Mouse (Mus musculus): ENCODE results near the gene Igfbp6. TPM values are rescaled to one million over a fixed set of nuclear protein-coding genes. Genes with fewer than 3 reads are reported as not detected.
"Not testable (repeated sequence)": the region's sequence is repeated elsewhere in the genome, so short reads cannot be mapped to it uniquely, and the experiment has no call there.

The Igfbp6 gene
- polyA plus RNA-seq, 1 experiment from 2014 or later, result 2.6 TPM

GRCm38 (mm10) chr15:102147674-102148402 lies 3.7 kb downstream of the Igfbp6 start:
- no peaks in the 10 kb centered on the region for H3K36me3 ChIP-seq (replicated peaks)
- no peak overlapping the region for H3K4me3 ChIP-seq
- ATAC-seq (replicated peaks), result no peak
- peaks cover 8% of the 10 kb centered on the region; the same call in 1 of the 2 replicates for H3K4me1 ChIP-seq
- H3K4me2 ChIP-seq, result no peak overlapping the region
- no peak overlapping the region for H3K27ac ChIP-seq
- H3K27me3 ChIP-seq (replicated peaks), result peaks cover 27% of the 10 kb centered on the region
- 71% methylated on average over 16 of the region's 16 CpGs for WGBS
- no peak overlapping the region for H3K9ac ChIP-seq
- H3K9me3 ChIP-seq, result no peaks in the 10 kb centered on the region

GRCm38 (mm10) chr15:102149561-102149960 lies 5.4 kb downstream of the Igfbp6 start:
- Histone ChIP-seq H3K27ac (no peak overlapping the region), H3K4me3 (no peak overlapping the region), H3K4me1 (peaks cover 3% of the 10 kb centered on the region; the same call in 1 of the 2 replicates), H3K27me3 (replicated peaks) (peaks cover 14% of the 10 kb centered on the region), H3K36me3 (replicated peaks) (no peaks in the 10 kb centered on the region), H3K9me3 (no peaks in the 10 kb centered on the region), H3K4me2 (no peak overlapping the region), H3K9ac (no peak overlapping the region)
- WGBS, result 53% methylated on average over 4 of the region's 4 CpGs
- no peak for ATAC-seq (replicated peaks)

GRCm38 (mm10) chr15:102150301-102151135 lies 6.4 kb downstream of the Igfbp6 start, which contains the start of gene Soat2:
Gene Soat2 (plus strand): TSS chr15:102150526.
- no peak within 1 kb of the TSS for H3K9ac ChIP-seq
- H3K36me3 ChIP-seq (replicated peaks), result no peaks in the 10 kb centered on the region
- H3K4me2 ChIP-seq, result no peak within 1 kb of the TSS
- no peaks in the 10 kb centered on the region for H3K4me1 ChIP-seq
- H3K4me3 ChIP-seq, result no peak within 1 kb of the TSS
- 63% methylated on average over 20 of the region's 20 CpGs for WGBS
- H3K27me3 ChIP-seq (replicated peaks), result peaks cover 5% of the 10 kb centered on the region
- H3K27ac ChIP-seq, result no peak within 1 kb of the TSS
- ATAC-seq (replicated peaks), result no peak
- H3K9me3 ChIP-seq, result no peaks in the 10 kb centered on the region

GRCm38 (mm10) chr15:102152646-102153045 lies 8.5 kb downstream of the Igfbp6 start:
- ATAC-seq (replicated peaks), result no peak
- Histone ChIP-seq H3K36me3 (replicated peaks) (no peaks in the 10 kb centered on the region), H3K27me3 (replicated peaks) (no peaks in the 10 kb centered on the region), H3K4me2 (no peak overlapping the region), H3K9me3 (no peaks in the 10 kb centered on the region), H3K27ac (no peak overlapping the region), H3K4me1 (peaks cover 9% of the 10 kb centered on the region; the same call in 1 of the 2 replicates), H3K9ac (no peak overlapping the region), H3K4me3 (no peak overlapping the region)
- WGBS, result 32% methylated on average over 4 of the region's 4 CpGs

- H3K27me3 ChIP-seq (replicated peaks); H3K9ac ChIP-seq; ATAC-seq (replicated peaks); H3K9me3 ChIP-seq; H3K27ac ChIP-seq; H3K4me2 ChIP-seq; H3K4me3 ChIP-seq; H3K36me3 ChIP-seq (replicated peaks): not testable (repeated sequence)
- H3K4me1 ChIP-seq, result peaks cover 11% of the 10 kb centered on the region; the same call in 1 of the 2 replicates
- WGBS, result 88% methylated on average over 6 of the region's 6 CpGs
These were observed 10.8 kb downstream of the Igfbp6 start for GRCm38 (mm10) chr15:102155006-102155405.

- no peak overlapping the region for H3K4me2 ChIP-seq
- 25% methylated on average over 20 of the region's 20 CpGs for WGBS
- H3K27ac ChIP-seq, result peak overlapping the region; percentile 47
These were observed 12.7 kb downstream of the Igfbp6 start for GRCm38 (mm10) chr15:102156836-102157235.

GRCm38 (mm10) chr15:102160415-102161060 lies 16.4 kb downstream of the Igfbp6 start:
- ATAC-seq (replicated peaks), result no peak
- H3K4me3 ChIP-seq, result no peak overlapping the region
- no peak overlapping the region for H3K4me2 ChIP-seq

More at GRCm38 (mm10) chr15:102156836-102157235, 12.7 kb downstream of the Igfbp6 start:
- Histone ChIP-seq H3K9me3 (no peaks in the 10 kb centered on the region), H3K4me1 (peaks cover 11% of the 10 kb centered on the region; the same call in 1 of the 2 replicates), H3K27me3 (replicated peaks) (no peaks in the 10 kb centered on the region), H3K36me3 (replicated peaks) (no peaks in the 10 kb centered on the region), H3K9ac (no peak overlapping the region), H3K4me3 (no peak overlapping the region)
- peak; percentile 79 for ATAC-seq (replicated peaks)

GRCm38 (mm10) chr15:102163900-102164693 lies 19.9 kb downstream of the Igfbp6 start:
- no peak for ATAC-seq (replicated peaks)
- no peak overlapping the region for H3K9ac ChIP-seq
- WGBS, result 61% methylated on average over 3 of the region's 3 CpGs

More at GRCm38 (mm10) chr15:102160415-102161060, 16.4 kb downstream of the Igfbp6 start:
- Histone ChIP-seq H3K36me3 (replicated peaks) (no peaks in the 10 kb centered on the region), H3K27ac (no peak overlapping the region), H3K4me1 (peaks cover 11% of the 10 kb centered on the region; the same call in 1 of the 2 replicates), H3K9me3 (no peaks in the 10 kb centered on the region), H3K9ac (no peak overlapping the region), H3K27me3 (replicated peaks) (no peaks in the 10 kb centered on the region)
- WGBS, result 63% methylated on average over 27 of the region's 27 CpGs

GRCm38 (mm10) chr15:102165468-102166100 lies 21.4 kb downstream of the Igfbp6 start:
- no peaks in the 10 kb centered on the region for H3K4me1 ChIP-seq
- no peak overlapping the region for H3K27ac ChIP-seq
- H3K27me3 ChIP-seq (replicated peaks), result no peaks in the 10 kb centered on the region
- H3K9me3 ChIP-seq, result no peaks in the 10 kb centered on the region
- H3K4me3 ChIP-seq, result no peak overlapping the region
- WGBS, result 65% methylated on average over 6 of the region's 6 CpGs
- no peaks in the 10 kb centered on the region for H3K36me3 ChIP-seq (replicated peaks)
- H3K4me2 ChIP-seq, result no peak overlapping the region
- no peak overlapping the region for H3K9ac ChIP-seq
- no peak for ATAC-seq (replicated peaks)

More at GRCm38 (mm10) chr15:102163900-102164693, 19.9 kb downstream of the Igfbp6 start:
- Histone ChIP-seq H3K27ac (no peak overlapping the region), H3K4me2 (no peak overlapping the region), H3K4me1 (no peaks in the 10 kb centered on the region), H3K27me3 (replicated peaks) (no peaks in the 10 kb centered on the region), H3K36me3 (replicated peaks) (no peaks in the 10 kb centered on the region), H3K4me3 (no peak overlapping the region), H3K9me3 (no peaks in the 10 kb centered on the region)

GRCm38 (mm10) chr15:102167620-102168021 lies 23.5 kb downstream of the Igfbp6 start:
- Histone ChIP-seq H3K27ac (no peak overlapping the region), H3K9ac (no peak overlapping the region), H3K4me3 (no peak overlapping the region), H3K27me3 (replicated peaks) (no peaks in the 10 kb centered on the region), H3K4me2 (no peak overlapping the region), H3K9me3 (no peaks in the 10 kb centered on the region), H3K4me1 (no peaks in the 10 kb centered on the region), H3K36me3 (replicated peaks) (no peaks in the 10 kb centered on the region)
- WGBS, result 68% methylated on average over 6 of the region's 6 CpGs
- no peak for ATAC-seq (replicated peaks)

GRCm38 (mm10) chr15:102169064-102169463 lies 24.9 kb downstream of the Igfbp6 start:
- WGBS, result 70% methylated on average over 2 of the region's 2 CpGs
- ATAC-seq (replicated peaks), result no peak
- no peak overlapping the region for H3K4me2 ChIP-seq

More at GRCm38 (mm10) chr15:102169064-102169463, 24.9 kb downstream of the Igfbp6 start:
- Histone ChIP-seq H3K27ac (no peak overlapping the region), H3K27me3 (replicated peaks) (no peaks in the 10 kb centered on the region), H3K36me3 (replicated peaks) (no peaks in the 10 kb centered on the region), H3K9ac (no peak overlapping the region), H3K4me1 (no peaks in the 10 kb centered on the region), H3K9me3 (no peaks in the 10 kb centered on the region), H3K4me3 (no peak overlapping the region)

Measured in midbrain, embryonic 15.5 days (tissue).